Mouse (Mus musculus) liver, embryonic 14.5 days (tissue): ENCODE data around the gene Rab37. TPM values are rescaled to one million over a fixed set of nuclear protein-coding genes. Genes with fewer than 3 reads are reported as not detected.

Experiments
- ATAC-seq: fragments of 200-750 bp; cut with Nextera tagmentation; 2 replicates; pipeline ENCODE4 v1.8.0; 2017; ENCODE audit warnings: moderate number of reproducible peaks, mild to moderate bottlenecking, moderate library complexity; ENCODE audit not compliant: insufficient read depth
- DNase-seq, 3 experiments: peaks; one replicate each; pipeline ENCODE4 v3.0.0-alpha.2; 2012 to 2013; ENCODE audit warnings: low read depth in 3 of 3, low spot score in 3 of 3
- H3K27ac ChIP-seq: fragments of 300-500 bp; sonication (generic); 2 replicates; pipeline ENCODE4 v1.5.1; 2014; ENCODE audit warnings: moderate library complexity, mild to moderate bottlenecking, control low read depth, inconsistent platforms
- H3K27me3 ChIP-seq: fragments of 300-500 bp; sonication (generic); 2 replicates; pipeline ENCODE4 v1.6.1; 2014; ENCODE audit warnings: mild to moderate bottlenecking, low read length, moderate library complexity; ENCODE audit not compliant: control insufficient read depth, insufficient read depth
- H3K36me3 ChIP-seq: fragments of 300-500 bp; sonication (generic); replicated peaks from 2 replicates; pipeline ENCODE4 v1.6.1; 2014; ENCODE audit warnings: low read depth; ENCODE audit not compliant: control insufficient read depth, insufficient read depth
- H3K4me1 ChIP-seq, 2 experiments: fragments of 200-500 bp in 1 of 2; fragments of 300-500 bp in 1 of 2; sonication (generic) in 1 of 2; replicated peaks; 2 replicates each; pipeline ENCODE4 v1.6.1; 2012 to 2014; ENCODE audit warnings: antibody characterized with exemption in 1 of 2, inconsistent platforms in 1 of 2, low read length in 1 of 2; ENCODE audit not compliant: control insufficient read depth in 2 of 2, insufficient read depth in 2 of 2
- H3K4me2 ChIP-seq: fragments of 300-500 bp; sonication (generic); 2 replicates; pipeline ENCODE4 v1.6.1; 2014; ENCODE audit warnings: low read depth, mild to moderate bottlenecking, control low read depth, moderate library complexity
- H3K4me3 ChIP-seq, 2 experiments: fragments of 200-500 bp in 1 of 2; fragments of 300-500 bp in 1 of 2; sonication (generic) in 1 of 2; 2 replicates each; pipeline ENCODE4 v1.5.1; 2012 to 2014; ENCODE audit warnings: low read depth in 2 of 2, low read length in 2 of 2, mild to moderate bottlenecking in 2 of 2, control low read depth in 1 of 2, inconsistent platforms in 1 of 2, moderate library complexity in 1 of 2; ENCODE audit not compliant: insufficient read depth in 1 of 2
- H3K9ac ChIP-seq: fragments of 300-500 bp; sonication (generic); replicated peaks from 2 replicates; pipeline ENCODE4 v1.6.1; 2014; ENCODE audit warnings: mild to moderate bottlenecking, control low read depth, moderate library complexity
- H3K9me3 ChIP-seq: fragments of 300-500 bp; sonication (generic); 2 replicates; pipeline ENCODE4 v1.6.1; 2016; ENCODE audit warnings: low read length, mixed read lengths; ENCODE audit not compliant: control insufficient read depth
- CTCF ChIP-seq: IDR thresholded peaks from 2 replicates; pipeline ENCODE4 v1.5.1; 2016; ENCODE audit warnings: antibody characterized with exemption, low read depth, control low read depth
- EP300 ChIP-seq: IDR thresholded peaks from 2 replicates; pipeline ENCODE4 v1.6.1; 2016; ENCODE audit warnings: antibody characterized with exemption, low read depth
- WGBS: fragments of 180-500 bp; shearing (Covaris S2); extraction: QIAGEN DNeasy Blood & Tissue Kit; methylation state at CpG from one replicate; pipeline ENCODE4 v1.1.7; 2014; ENCODE audit not compliant: insufficient replicate concordance; 5-methylcytosine and 5-hydroxymethylcytosine counted together
- polyA plus RNA-seq, 2 experiments: library from polyadenylated mRNA; depleted of rRNA in 1 of 2; stranded (reverse) in 1 of 2; unstranded in 1 of 2; fragments of >200 nt; fragmentation: Nextera tagmentation in 1 of 2; extraction: Ambion mirVana in 1 of 2; gene quantifications; 2 replicates each; pipeline versions ENCODE4 v1.2.1 to v1.2.3; 2012 to 2014

Gene Rab37
- polyA plus RNA-seq, 2 experiments: 1.7 to 1.8 TPM

DNA sequence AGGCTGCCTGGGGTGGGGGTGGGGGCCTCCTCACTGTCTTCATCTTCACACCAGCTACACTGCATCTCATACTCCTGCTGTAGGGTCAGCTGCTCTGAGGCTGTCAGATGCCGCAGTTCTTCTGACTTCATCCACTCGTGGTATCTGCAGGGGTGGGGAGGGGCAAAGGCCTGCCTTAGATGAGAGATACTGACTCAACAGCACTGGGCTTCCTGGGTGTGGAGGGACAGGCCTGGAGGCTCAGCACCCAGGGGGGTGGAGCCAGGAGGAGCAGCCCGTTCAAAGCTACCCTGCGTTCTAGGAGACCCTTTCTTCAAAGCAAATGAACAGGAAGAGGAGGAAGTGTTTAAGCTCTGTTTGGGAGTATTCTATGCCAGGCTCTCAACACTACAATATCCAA lies 93.7 kb downstream of the Rab37 start:
- Histone ChIP-seq H3K27ac (no peak overlapping the region), H3K4me3 (no peak overlapping the region), H3K36me3 (no peaks in the 10 kb centered on the region; the same call in 1 of the 2 replicates), H3K4me2 (no peak overlapping the region), H3K9me3 (no peaks in the 10 kb centered on the region), H3K9ac (no peak overlapping the region), H3K4me1 (peaks cover 4 to 15% of the 10 kb centered on the region in 2 experiments; a peak in 3 of 4 replicates), H3K27me3 (no peaks in the 10 kb centered on the region)
- 28% methylated on average over 4 of the region's 4 CpGs for WGBS
- ATAC-seq (no peak), DNase-seq (no peak)
- TF ChIP-seq CTCF (no peak), EP300 (no peak)

- peak; percentile 44; the same call in 1 of the 2 replicates for TF ChIP-seq CTCF
- TF ChIP-seq EP300: no peak
- Histone ChIP-seq H3K4me3 (peak within 1 kb of the TSS; percentile 59 to 79), H3K9me3 (no peaks in the 10 kb centered on the region), H3K27me3 (no peaks in the 10 kb centered on the region), H3K36me3 (no peaks in the 10 kb centered on the region), H3K9ac (peak within 1 kb of the TSS; percentile 63), H3K4me2 (peak within 1 kb of the TSS; percentile 81), H3K27ac (peak within 1 kb of the TSS; percentile 68), H3K4me1 (peaks cover 4 to 19% of the 10 kb centered on the region in 2 experiments; a peak in 3 of 4 replicates)
- peak; percentile 92 to 93 (median 92) for DNase-seq
- ATAC-seq: peak; percentile 91
- under 1% methylated on average over 39 of the region's 39 CpGs for WGBS
These were observed 96.0 kb downstream of the Rab37 start, which contains the start of gene Tmem104 for GRCm38 (mm10) chr11:115187224-115187639. Gene Tmem104 (plus strand): TSS chr11:115187487.

DNA sequence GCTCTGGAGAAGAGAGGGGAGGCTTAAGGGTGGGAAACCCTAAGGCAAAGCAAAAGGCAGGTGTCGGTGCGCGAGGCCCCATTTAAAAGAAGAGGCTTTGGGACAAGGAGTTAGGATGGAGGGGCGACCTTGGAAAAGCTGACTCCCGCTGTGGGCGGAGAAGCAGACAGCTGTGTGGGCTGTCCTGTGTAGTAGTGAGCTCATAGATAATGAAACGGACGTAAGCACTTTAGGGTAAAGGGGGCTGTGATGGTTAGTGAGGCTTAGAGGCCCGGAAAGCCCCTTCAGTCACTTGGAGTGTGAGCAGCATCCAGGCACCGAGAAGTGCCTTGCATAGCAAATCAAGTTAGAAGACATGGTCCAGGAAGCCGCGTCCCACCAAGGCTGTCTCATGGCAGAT lies 96.5 kb downstream of the Rab37 start, which contains the start of gene Nat9:
Nat9 (minus strand) TSS at position 167 of the 400 bp plus-strand sequence.
- ATAC-seq (peak; percentile 48; the same call in 1 of the 2 replicates), DNase-seq (no peak)

DNA sequence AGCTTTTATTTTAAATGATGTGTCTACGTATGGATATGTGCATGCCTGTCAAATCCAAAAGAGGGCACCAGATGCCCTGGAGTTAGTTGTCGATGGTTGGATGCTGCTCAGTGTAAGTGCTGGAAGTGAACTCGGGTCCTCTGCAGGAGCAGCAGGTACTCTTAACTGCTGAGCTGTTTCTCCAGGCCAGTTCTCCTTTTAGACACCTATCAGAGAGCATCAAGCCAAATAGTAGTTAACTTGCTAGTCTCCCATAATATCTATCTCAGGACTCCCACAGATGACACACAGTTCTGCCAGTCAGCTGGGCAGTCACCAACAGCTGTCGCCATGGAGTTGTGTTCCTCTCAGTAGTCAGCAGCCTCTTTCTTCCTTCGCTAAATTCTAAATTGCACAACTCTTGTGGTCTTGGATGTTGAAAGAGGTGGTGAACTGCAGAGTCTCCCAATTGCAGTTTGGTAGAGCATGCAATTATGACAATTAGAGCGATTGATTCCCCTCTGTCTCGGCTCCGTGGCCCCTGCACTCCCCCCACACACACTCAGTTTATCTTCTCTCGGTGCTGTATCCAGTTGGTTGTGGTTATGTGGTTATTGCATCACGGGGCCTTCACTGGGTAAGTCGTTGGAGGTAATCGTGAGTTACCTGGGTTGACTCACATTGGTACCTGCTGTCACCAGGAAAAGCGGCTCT lies 97.5 kb downstream of the Rab37 start:
- Histone ChIP-seq H3K9ac (no peak overlapping the region), H3K27me3 (no peaks in the 10 kb centered on the region), H3K36me3 (no peaks in the 10 kb centered on the region), H3K27ac (no peak overlapping the region), H3K9me3 (no peaks in the 10 kb centered on the region), H3K4me2 (peak overlapping the region; percentile 81), H3K4me3 (no peak overlapping the region), H3K4me1 (peaks cover 4 to 23% of the 10 kb centered on the region in 2 experiments; a peak in 3 of 4 replicates)
- TF ChIP-seq CTCF (no peak), EP300 (no peak)
- WGBS: 28% methylated on average over 13 of the region's 13 CpGs
- ATAC-seq: no peak
- no peak for DNase-seq

More for the DNA sequence above, 96.5 kb downstream of the Rab37 start, which contains the start of gene Nat9:
- Histone ChIP-seq H3K9ac (peak within 1 kb of the TSS; percentile 63), H3K4me2 (peak within 1 kb of the TSS; percentile 81), H3K4me3 (peak within 1 kb of the TSS; percentile 59 to 79), H3K9me3 (no peaks in the 10 kb centered on the region), H3K27ac (peak within 1 kb of the TSS; percentile 68), H3K36me3 (no peaks in the 10 kb centered on the region), H3K27me3 (no peaks in the 10 kb centered on the region), H3K4me1 (peaks cover 4 to 23% of the 10 kb centered on the region in 2 experiments; a peak in 3 of 4 replicates)
- 6% methylated on average over 12 of the region's 12 CpGs for WGBS
- TF ChIP-seq EP300 (no peak), CTCF (no peak)

GRCm38 (mm10) chr11:115189304-115189703 lies 98.1 kb downstream of the Rab37 start:
- no peaks in the 10 kb centered on the region for H3K27me3 ChIP-seq
- H3K9me3 ChIP-seq: no peaks in the 10 kb centered on the region
- 63% methylated on average over 6 of the region's 6 CpGs for WGBS
- H3K4me1 ChIP-seq: peaks cover 4 to 25% of the 10 kb centered on the region in 2 experiments; a peak in 3 of 4 replicates
- H3K4me3 ChIP-seq: no peak overlapping the region
- H3K4me2 ChIP-seq: no peak overlapping the region
- H3K27ac ChIP-seq: no peak overlapping the region
- H3K36me3 ChIP-seq: no peaks in the 10 kb centered on the region
- no peak overlapping the region for H3K9ac ChIP-seq
- no peak for TF ChIP-seq CTCF
- no peak for TF ChIP-seq EP300
- DNase-seq: no peak
- no peak for ATAC-seq
